Mouse (Mus musculus) hindbrain, embryonic 14.5 days (tissue): ENCODE measurements around the gene Kctd21. TPM values are rescaled to one million over a fixed set of nuclear protein-coding genes. Genes with fewer than 3 reads are reported as not detected.

ENCODE experiments used
- ATAC-seq: fragments of 200-750 bp; cut with Nextera tagmentation; 2 replicates; pipeline ENCODE4 v1.8.0; 2017; ENCODE audit warnings: moderate number of reproducible peaks, mild to moderate bottlenecking, moderate TSS enrichment, moderate library complexity; ENCODE audit not compliant: low FRiP score
- DNase-seq: peaks from one replicate; pipeline ENCODE4 v3.0.0-alpha.2; 2015; ENCODE audit warnings: low spot score
- H3K27ac ChIP-seq: fragments of 300-500 bp; sonication (generic); 2 replicates; pipeline ENCODE4 v1.5.1; 2014; ENCODE audit warnings: mild to moderate bottlenecking, moderate library complexity
- H3K27me3 ChIP-seq: fragments of 300-500 bp; sonication (generic); 2 replicates; pipeline ENCODE4 v1.6.1; 2014; ENCODE audit warnings: mild to moderate bottlenecking, low read length, mixed read lengths; ENCODE audit not compliant: control insufficient read depth, insufficient read depth
- H3K36me3 ChIP-seq: fragments of 300-500 bp; sonication (generic); replicated peaks from 2 replicates; pipeline ENCODE4 v1.6.1; 2014; ENCODE audit not compliant: control insufficient read depth, insufficient read depth
- H3K4me1 ChIP-seq: fragments of 300-500 bp; sonication (generic); replicated peaks from 2 replicates; pipeline ENCODE4 v1.6.1; 2014; ENCODE audit warnings: antibody characterized with exemption, low read length, mixed read lengths; ENCODE audit not compliant: control insufficient read depth, insufficient read depth
- H3K4me2 ChIP-seq: fragments of 300-500 bp; sonication (generic); replicated peaks from 2 replicates; pipeline ENCODE4 v1.6.1; 2014; ENCODE audit warnings: mild to moderate bottlenecking, moderate library complexity
- H3K4me3 ChIP-seq: fragments of 300-500 bp; sonication (generic); replicated peaks from 2 replicates; pipeline ENCODE4 v1.5.1; 2014; ENCODE audit warnings: mild to moderate bottlenecking, low read length
- H3K9ac ChIP-seq: fragments of 300-500 bp; sonication (generic); 2 replicates; pipeline ENCODE4 v1.6.1; 2014
- H3K9me3 ChIP-seq: fragments of 300-500 bp; sonication (generic); 2 replicates; pipeline ENCODE4 v1.6.1; 2016; ENCODE audit warnings: low read length; ENCODE audit not compliant: control insufficient read depth
- WGBS: fragments of 180-500 bp; shearing (Covaris S2); extraction: QIAGEN DNeasy Blood & Tissue Kit; methylation state at CpG from one replicate; pipeline ENCODE4 v1.1.7; 2014; 5-methylcytosine and 5-hydroxymethylcytosine counted together
- polyA plus RNA-seq: library from polyadenylated mRNA; unstranded; fragments of >200 nt; fragmentation: Nextera tagmentation; extraction: Ambion mirVana; gene quantifications from 2 replicates; pipeline ENCODE4 v1.2.1, GENCODE M21; 2014

The Kctd21 gene
- 7.1 and 9.3 TPM in 2 replicates for polyA plus RNA-seq

DNA sequence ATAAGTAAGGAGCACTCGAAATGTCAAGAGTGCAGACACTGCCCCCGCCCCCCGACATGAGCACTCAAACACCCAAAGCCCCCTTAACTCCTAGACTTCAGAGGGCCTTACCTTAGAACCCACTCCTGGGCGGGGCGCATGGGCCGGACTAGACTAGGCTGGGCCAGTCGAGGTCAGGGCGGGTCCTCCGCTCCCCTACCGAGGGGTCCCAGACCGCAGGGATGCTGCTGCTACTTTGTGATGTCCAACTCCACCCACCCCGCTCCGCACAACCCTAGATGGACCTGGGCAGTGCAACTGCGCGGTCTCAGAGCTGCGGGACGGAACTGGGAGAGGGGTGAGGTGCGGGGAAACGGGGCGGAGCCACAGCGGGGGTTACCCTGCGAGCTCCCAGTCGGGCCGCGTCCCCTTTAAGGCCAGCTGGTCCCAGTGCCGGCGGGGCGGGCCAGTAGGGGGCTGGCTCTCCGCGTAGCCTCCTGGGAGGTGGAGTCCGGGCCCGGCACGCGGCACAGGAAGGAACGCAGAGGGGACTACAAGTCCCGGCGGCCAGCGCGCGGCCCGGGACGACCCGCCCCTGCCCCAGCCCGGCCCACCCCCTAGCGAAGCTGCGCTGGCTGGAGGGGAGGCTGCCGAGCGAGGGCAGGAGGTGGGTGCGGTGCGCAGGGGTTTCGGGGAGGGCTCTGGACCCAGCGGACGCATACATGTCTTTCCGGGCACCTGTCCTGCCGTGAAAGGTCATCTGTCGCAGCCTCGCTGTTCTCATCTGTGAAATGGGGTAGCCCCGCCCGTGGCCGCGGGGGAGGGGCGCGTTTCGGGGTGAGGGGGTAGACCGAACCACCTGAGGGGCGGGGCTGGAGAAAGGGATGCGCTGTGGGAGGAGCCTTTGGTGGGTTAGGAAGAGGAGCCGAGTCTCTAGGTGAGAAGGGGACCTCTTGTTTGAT lies at the start of gene Kctd21, which contains the start of gene Usp35:
Gene Kctd21, plus strand, starts transcription at position 602 of the 941 bp plus-strand sequence.
Gene Usp35, minus strand, starts transcription at position 295 of the 941 bp plus-strand sequence.
- ATAC-seq, result peak; percentile 98
- Histone ChIP-seq H3K9me3 (no peaks in the 10 kb centered on the region), H3K9ac (peak within 1 kb of the TSS; percentile 59), H3K4me1 (peaks cover 19% of the 10 kb centered on the region), H3K4me3 (peak within 1 kb of the TSS; percentile 54), H3K27me3 (peaks cover 6% of the 10 kb centered on the region), H3K4me2 (peak within 1 kb of the TSS; percentile 62), H3K36me3 (no peaks in the 10 kb centered on the region), H3K27ac (peak within 1 kb of the TSS; percentile 33)
- WGBS, result under 1% methylated on average over 62 of the region's 68 CpGs
- peak; percentile 94 for DNase-seq

DNA sequence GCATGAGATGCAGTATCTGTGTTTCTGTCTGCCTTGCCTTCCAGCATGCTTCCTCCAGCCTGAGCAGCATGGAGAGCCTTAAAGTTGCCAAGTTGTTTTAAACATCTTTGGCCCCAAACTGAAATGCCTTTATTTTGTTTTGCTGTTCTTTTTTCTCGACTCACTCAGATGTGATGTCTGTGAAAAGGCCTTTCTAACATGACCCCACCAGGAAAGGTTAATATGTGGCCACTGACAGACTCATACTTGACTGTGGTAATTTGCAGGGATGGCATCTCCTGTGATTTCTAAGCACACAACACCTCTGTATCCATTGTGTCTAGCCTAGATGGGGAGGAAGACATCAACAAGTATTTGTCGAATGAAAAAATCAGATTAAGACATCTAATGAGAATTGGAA lies 35.1 kb upstream of the Kctd21 start:
- no peak overlapping the region for H3K4me2 ChIP-seq

GRCm38 (mm10) chr7:97297466-97297865 lies 34.7 kb upstream of the Kctd21 start:
- H3K27me3 ChIP-seq, result no peaks in the 10 kb centered on the region
- WGBS, result 0% methylated on average over 2 of the region's 2 CpGs
- DNase-seq (peak; percentile 87), ATAC-seq (peak; percentile 31; the same call in 1 of the 2 replicates)
- no peak overlapping the region for H3K4me2 ChIP-seq
- no peak overlapping the region for H3K27ac ChIP-seq
- H3K4me3 ChIP-seq, result no peak overlapping the region
- no peak overlapping the region for H3K9ac ChIP-seq
- peaks cover 21% of the 10 kb centered on the region for H3K36me3 ChIP-seq
- no peaks in the 10 kb centered on the region for H3K9me3 ChIP-seq
- no peaks in the 10 kb centered on the region for H3K4me1 ChIP-seq

More for the DNA sequence above, 35.1 kb upstream of the Kctd21 start:
- Histone ChIP-seq H3K9ac (no peak overlapping the region), H3K27ac (no peak overlapping the region), H3K4me1 (no peaks in the 10 kb centered on the region), H3K9me3 (no peaks in the 10 kb centered on the region), H3K36me3 (peaks cover 16% of the 10 kb centered on the region), H3K27me3 (no peaks in the 10 kb centered on the region), H3K4me3 (no peak overlapping the region)
- ATAC-seq (no peak), DNase-seq (no peak)
- 47% methylated on average over 2 of the region's 2 CpGs for WGBS

DNA sequence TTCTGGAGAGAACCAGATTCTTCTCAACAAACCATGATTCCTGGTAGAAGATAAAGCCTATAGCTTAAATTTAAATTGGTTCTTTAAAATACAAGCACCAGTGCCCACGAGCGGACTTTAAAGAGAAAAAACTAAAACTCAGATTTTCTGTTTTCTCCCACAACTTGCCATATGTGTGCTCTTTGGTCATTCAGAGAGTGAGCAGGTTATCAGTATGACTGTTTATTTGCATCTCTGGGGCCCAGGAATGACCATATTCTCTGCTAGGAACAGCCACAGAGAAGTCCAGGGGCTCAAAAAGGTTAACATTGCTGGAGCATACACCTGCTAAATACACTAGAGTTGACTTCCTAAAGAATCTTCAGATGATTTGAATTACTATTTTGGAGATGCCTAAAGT lies 33.8 kb upstream of the Kctd21 start:
- no peaks in the 10 kb centered on the region for H3K27me3 ChIP-seq
- WGBS, result 94% methylated on average over 2 of the region's 2 CpGs
- ATAC-seq, result no peak
- H3K9me3 ChIP-seq, result no peaks in the 10 kb centered on the region
- no peak overlapping the region for H3K9ac ChIP-seq
- H3K4me1 ChIP-seq, result no peaks in the 10 kb centered on the region
- no peak overlapping the region for H3K4me2 ChIP-seq
- H3K4me3 ChIP-seq, result no peak overlapping the region
- H3K27ac ChIP-seq, result no peak overlapping the region
- H3K36me3 ChIP-seq, result peaks cover 29% of the 10 kb centered on the region
- no peak for DNase-seq

GRCm38 (mm10) chr7:97298943-97299342 lies 33.2 kb upstream of the Kctd21 start:
- H3K27me3 ChIP-seq, result no peaks in the 10 kb centered on the region
- H3K36me3 ChIP-seq, result peaks cover 36% of the 10 kb centered on the region
- no peak overlapping the region for H3K4me3 ChIP-seq
- DNase-seq (no peak), ATAC-seq (no peak)
- H3K9ac ChIP-seq, result no peak overlapping the region
- 82% methylated on average over 6 of the region's 6 CpGs for WGBS
- H3K4me1 ChIP-seq, result no peaks in the 10 kb centered on the region
- no peaks in the 10 kb centered on the region for H3K9me3 ChIP-seq
- no peak overlapping the region for H3K27ac ChIP-seq
- no peak overlapping the region for H3K4me2 ChIP-seq

DNA sequence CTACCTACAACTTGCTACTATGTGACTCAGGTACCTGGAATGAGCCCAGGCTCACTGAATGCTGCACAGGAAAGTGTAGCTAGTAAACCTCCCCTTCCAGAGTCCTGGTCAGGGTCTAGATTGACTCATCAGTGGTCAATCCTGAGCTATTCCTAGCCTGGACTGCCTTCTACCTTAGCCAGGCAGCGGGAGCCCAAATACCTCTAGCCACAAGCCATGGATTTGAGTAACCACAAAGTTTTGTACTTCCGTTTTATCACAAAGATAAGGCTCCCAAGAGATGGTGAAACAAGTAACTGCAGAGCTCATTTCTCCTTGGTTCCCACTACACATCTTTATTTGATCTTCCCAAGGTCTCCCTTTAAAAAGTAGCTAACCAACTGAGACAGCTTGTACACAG lies 31.2 kb upstream of the Kctd21 start:
- H3K9me3 ChIP-seq, result no peaks in the 10 kb centered on the region
- H3K36me3 ChIP-seq, result peaks cover 52% of the 10 kb centered on the region

GRCm38 (mm10) chr7:97301321-97301720 lies 30.8 kb upstream of the Kctd21 start:
- Histone ChIP-seq H3K27ac (no peak overlapping the region), H3K9ac (no peak overlapping the region), H3K36me3 (peaks cover 52% of the 10 kb centered on the region), H3K4me3 (no peak overlapping the region), H3K4me2 (no peak overlapping the region), H3K27me3 (no peaks in the 10 kb centered on the region), H3K9me3 (no peaks in the 10 kb centered on the region), H3K4me1 (no peaks in the 10 kb centered on the region)
- no peak for ATAC-seq
- DNase-seq, result no peak
- WGBS, result 86% methylated on average over 8 of the region's 8 CpGs

More for the DNA sequence above, 31.2 kb upstream of the Kctd21 start:
- ATAC-seq (no peak), DNase-seq (no peak)
- Histone ChIP-seq H3K4me2 (no peak overlapping the region), H3K4me1 (no peaks in the 10 kb centered on the region), H3K4me3 (no peak overlapping the region), H3K9ac (no peak overlapping the region), H3K27ac (no peak overlapping the region), H3K27me3 (no peaks in the 10 kb centered on the region)
- 96% methylated on average over 2 of the region's 2 CpGs for WGBS

- DNase-seq, result no peak
- no peak overlapping the region for H3K27ac ChIP-seq
- no peaks in the 10 kb centered on the region for H3K9me3 ChIP-seq
- no peak overlapping the region for H3K4me2 ChIP-seq
- no peaks in the 10 kb centered on the region for H3K4me1 ChIP-seq
- H3K9ac ChIP-seq, result no peak overlapping the region
- WGBS, result 95% methylated on average over 4 of the region's 4 CpGs
- no peaks in the 10 kb centered on the region for H3K27me3 ChIP-seq
- peaks cover 59% of the 10 kb centered on the region for H3K36me3 ChIP-seq
- H3K4me3 ChIP-seq, result no peak overlapping the region
- no peak for ATAC-seq
Observed at GRCm38 (mm10) chr7:97302261-97302660, 29.9 kb upstream of the Kctd21 start.

DNA sequence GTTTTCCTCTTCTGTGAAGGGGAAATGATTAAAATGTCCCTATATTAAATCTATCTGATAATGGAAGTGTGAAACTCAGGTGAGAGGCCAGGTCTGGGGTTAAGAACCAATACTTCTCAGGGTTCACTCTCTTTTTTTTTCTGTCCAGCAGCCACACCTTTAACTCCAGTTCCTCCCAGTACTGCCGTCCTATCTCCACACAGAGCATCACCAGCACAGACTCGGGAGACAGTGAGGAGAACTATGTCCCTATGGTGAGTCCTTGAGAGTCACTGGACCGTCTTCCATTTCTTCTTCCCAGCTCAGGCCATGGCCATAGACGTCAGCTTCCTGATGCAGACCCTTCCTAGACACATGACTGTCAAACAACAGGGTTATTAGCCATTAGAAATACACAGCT lies 29.3 kb upstream of the Kctd21 start:
- WGBS, result 86% methylated on average over 4 of the region's 4 CpGs
- ATAC-seq (no peak), DNase-seq (no peak)

More for the DNA sequence above, 29.3 kb upstream of the Kctd21 start:
- no peak overlapping the region for H3K4me3 ChIP-seq
- H3K4me2 ChIP-seq, result no peak overlapping the region
- H3K36me3 ChIP-seq, result peaks cover 63% of the 10 kb centered on the region
- H3K27me3 ChIP-seq, result no peaks in the 10 kb centered on the region
- no peaks in the 10 kb centered on the region for H3K4me1 ChIP-seq
- no peak overlapping the region for H3K9ac ChIP-seq
- no peak overlapping the region for H3K27ac ChIP-seq
- no peaks in the 10 kb centered on the region for H3K9me3 ChIP-seq
